Mouse (Mus musculus) telencephalon, adult 2 months (tissue): ENCODE measurements around the gene Rmnd5b.
A peak's percentile ranks its signal among the peaks of the same experiment; 100 is the strongest.
"Not testable (repeated sequence)": the region's sequence is repeated elsewhere in the genome, so short reads cannot be mapped to it uniquely, and the experiment has no call there.

Experiments
- DNase-seq: peaks from one replicate; pipeline ENCODE4 v3.0.0-alpha.2; 2011; ENCODE audit warnings: low read depth, low spot score

Rmnd5b gene

DNA sequence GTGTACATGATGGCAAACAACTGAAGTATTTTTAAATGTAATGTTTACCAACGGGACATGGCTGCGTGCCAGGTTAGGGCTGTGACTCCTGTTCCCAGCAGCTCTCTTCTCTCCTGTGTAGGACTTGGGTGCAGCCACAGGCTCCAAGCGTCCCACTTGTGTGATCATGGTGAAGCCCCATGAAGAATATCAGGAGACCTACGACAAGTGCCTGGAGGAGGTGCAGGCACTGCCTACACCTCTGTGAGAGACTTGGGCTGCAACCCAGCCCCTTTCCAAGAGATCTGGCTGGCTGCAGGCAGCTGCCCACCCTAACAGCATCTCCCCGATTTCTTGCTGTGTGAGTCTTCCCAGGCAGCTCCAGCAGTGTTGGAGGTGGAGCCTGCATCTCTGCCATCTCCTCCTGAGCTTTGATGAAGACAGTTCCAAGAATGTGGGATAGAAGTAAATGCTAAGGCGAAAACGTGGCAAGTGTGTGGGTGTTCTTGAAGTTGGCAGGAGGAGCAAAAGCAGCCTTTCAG lies 12.7 kb downstream of the Rmnd5b start:
- peak; percentile 98 for DNase-seq

GRCm38 (mm10) chr11:51621776-51622175 lies 13.9 kb downstream of the Rmnd5b start:
- DNase-seq, result no peak

DNA sequence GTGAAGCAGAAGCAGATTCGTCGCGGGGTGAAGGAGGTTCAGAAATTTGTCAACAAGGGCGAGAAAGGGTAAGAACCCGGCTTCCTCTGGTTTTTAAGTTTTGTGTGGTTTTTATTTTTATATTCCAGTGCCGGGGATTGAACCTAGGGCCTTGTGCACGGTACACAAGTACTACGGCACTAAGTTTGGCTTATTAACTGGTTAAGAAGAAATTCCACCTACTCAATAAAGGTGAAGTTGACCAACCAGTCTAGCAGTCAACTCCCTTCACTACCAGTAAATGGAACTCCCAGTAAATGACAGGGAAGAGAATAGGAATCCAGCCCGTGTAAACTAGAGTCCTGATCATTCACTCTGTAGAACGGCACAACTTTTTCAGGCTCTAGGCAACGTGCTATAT lies 15.6 kb downstream of the Rmnd5b start:
- no peak for DNase-seq

- DNase-seq, result peak; percentile 99
Observed at GRCm38 (mm10) chr11:51619409-51620060, 16.2 kb downstream of the Rmnd5b start, which contains the start of gene Nhp2. Gene Nhp2 (plus strand): TSS chr11:51619735.

GRCm38 (mm10) chr11:51618894-51619408 lies 16.7 kb downstream of the Rmnd5b start:
- DNase-seq, result no peak

GRCm38 (mm10) chr11:51617693-51618092 lies 18.0 kb downstream of the Rmnd5b start:
- no peak for DNase-seq

GRCm38 (mm10) chr11:51616113-51616512 lies 19.6 kb downstream of the Rmnd5b start:
- not testable (repeated sequence) for DNase-seq

- no peak for DNase-seq
Observed at GRCm38 (mm10) chr11:51615601-51616000, 20.1 kb downstream of the Rmnd5b start.

- no peak for DNase-seq
Observed at GRCm38 (mm10) chr11:51615129-51615528, 20.6 kb downstream of the Rmnd5b start.

- no peak for DNase-seq
Observed at GRCm38 (mm10) chr11:51614256-51614655, 21.4 kb downstream of the Rmnd5b start.

- not testable (repeated sequence) for DNase-seq
Observed at GRCm38 (mm10) chr11:51609940-51610339, 25.8 kb downstream of the Rmnd5b start.

GRCm38 (mm10) chr11:51609266-51609909 lies 26.3 kb downstream of the Rmnd5b start:
- DNase-seq, result no peak

- DNase-seq, result no peak
Observed at GRCm38 (mm10) chr11:51607096-51607738, 28.5 kb downstream of the Rmnd5b start.

GRCm38 (mm10) chr11:51606447-51607095 lies 29.1 kb downstream of the Rmnd5b start, which contains the start of gene Hnrnpab:
Gene Hnrnpab (minus strand): TSS chr11:51606847.
- DNase-seq, result peak; percentile 92

GRCm38 (mm10) chr11:51605602-51606446 lies 29.9 kb downstream of the Rmnd5b start:
- no peak for DNase-seq

DNA sequence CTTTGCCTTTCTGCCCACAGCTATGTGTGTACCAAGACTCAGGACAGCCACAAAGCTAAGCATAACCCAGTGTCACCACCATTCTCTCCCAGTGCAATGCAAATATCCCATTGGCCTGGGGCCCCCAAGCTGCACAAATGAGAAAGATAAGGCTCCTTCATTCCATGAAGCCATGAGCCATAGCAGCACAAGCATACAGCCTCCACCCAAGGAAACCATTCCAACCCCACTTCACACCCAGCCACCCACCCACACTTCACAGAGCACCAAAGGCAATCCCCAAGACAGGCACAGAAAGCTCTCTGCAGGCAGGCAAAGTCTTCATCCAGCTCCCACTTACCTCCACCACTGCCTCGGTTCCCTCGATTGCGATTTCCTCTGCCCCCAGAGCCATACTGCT lies 33.4 kb downstream of the Rmnd5b start:
- DNase-seq, result no peak

- DNase-seq, result no peak
Observed at GRCm38 (mm10) chr11:51597553-51597952, 38.1 kb downstream of the Rmnd5b start.

DNA sequence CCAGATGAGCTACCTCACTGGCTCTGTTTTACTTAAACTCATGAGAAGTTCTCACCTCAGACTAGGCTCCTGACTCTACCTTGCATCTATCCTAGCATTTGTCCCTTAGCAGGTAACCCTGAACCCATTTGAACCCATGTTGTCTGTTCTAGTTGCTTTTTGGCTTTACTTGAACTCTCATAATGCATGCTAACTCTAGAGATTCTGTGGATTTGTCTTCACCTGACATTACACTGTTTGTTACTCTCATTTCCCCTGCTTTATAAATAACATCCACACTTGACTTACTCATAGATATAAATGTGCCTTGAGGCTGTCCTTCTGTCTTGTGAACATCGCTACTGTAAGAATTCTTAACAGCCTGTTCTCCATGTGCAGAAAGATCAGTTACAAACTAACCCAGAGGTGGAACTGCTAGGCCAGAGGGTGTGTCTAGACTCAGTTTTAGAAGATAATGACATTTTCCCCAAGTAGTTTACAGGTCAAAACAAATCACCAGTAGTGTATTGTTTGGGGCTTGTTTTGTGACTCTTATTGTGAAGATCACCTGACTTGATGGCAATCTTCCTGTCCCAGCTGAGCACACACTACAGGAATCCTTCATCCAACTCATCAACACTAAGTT lies 40.1 kb downstream of the Rmnd5b start:
- DNase-seq, result no peak

DNA sequence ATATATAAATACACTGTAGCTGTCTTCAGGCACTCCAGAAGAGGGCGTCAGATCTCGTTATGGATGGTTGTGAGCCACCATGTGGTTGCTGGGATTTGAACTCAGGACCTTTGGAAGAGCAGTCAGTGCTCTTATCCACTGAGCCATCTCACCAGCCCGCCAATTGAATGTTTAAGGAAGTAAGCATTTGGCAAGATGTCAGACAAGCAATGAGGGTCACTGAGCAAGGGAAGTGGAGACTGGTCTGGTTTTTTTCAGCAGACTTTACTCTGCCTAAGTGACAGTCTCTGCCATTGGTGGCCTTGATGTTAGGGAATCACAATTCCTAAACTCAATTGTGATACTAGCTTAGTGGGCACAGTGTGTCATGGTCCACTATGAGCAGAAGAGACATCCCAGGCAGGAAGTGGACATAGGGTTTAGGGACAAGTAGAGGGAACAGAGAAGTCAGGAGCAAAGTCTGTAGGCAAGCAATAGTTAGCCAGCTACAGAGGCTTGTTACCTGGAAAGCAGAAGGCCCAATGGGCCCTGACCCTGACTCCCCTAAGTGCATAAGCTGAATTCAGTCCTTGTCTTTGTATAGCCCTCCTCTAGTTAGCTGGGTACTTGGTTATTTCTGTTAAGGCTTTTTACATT lies 40.9 kb downstream of the Rmnd5b start:
- DNase-seq, result no peak

DNA sequence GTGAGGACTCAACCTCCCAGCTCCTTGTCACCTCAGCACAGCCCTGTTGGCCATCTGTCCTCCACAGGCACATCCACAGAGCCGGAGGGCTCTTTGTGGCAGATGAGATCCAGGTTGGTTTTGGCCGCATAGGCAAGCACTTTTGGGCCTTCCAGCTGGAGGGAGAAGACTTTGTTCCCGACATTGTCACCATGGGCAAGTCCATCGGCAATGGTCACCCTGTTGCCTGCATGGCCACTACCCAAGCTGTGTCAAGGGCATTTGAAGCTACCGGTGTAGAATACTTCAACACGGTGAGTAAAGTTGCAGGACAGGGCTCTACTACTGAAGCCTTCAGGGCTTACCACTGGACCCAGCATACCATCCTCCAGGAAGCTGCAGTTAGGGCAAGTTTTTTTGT lies 41.8 kb downstream of the Rmnd5b start:
- no peak for DNase-seq
